Mouse (Mus musculus): ENCODE measurements around the gene Ppfia1.

Ppfia1 gene

DNA sequence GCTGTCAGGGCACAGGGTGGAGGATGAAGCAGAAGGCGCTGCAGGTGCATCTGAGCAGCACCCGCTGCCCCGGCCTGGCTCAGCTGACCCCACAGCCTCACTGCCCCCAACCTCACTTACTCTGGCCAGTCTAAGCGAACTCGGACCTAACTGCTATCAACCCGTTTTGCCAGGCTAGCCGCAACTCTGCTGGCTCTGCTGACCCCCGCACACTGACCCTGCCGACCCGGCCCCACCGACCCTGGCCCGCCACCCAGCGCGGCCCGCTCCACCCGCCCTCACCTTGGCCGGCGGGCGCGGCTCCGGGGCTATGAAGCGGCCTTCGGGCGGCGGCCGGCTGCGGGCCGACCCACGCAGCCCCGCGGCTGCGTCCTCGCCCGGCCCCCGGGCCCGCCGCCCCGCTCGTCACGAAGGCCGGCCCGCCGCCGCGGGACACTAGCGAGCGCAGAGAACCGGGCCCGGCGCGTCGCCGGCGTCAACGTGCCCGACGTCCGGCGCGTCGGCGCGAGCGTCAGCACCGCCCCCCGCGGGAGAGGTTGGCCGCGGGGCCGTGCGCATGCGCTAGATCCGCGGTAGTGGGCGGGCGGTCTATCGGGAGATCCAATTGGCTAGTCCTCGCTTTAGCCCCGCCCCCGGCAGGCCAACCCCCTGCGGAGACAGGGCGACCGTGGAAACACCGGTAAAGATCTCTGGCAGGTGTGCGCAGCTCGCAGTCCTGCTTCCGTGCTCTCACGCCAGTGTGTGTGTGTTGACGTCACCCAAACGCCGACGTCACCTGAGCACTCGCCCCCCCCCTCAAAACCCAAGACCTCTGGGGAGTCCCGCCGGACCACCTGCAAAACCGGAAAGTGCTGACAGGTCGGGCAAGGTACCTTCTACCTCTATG lies at the start of gene Ppfia1:
Gene Ppfia1, minus strand, starts transcription at position 493 of the 886 bp plus-strand sequence.
- DNase-seq, result peak; percentile 98

DNA sequence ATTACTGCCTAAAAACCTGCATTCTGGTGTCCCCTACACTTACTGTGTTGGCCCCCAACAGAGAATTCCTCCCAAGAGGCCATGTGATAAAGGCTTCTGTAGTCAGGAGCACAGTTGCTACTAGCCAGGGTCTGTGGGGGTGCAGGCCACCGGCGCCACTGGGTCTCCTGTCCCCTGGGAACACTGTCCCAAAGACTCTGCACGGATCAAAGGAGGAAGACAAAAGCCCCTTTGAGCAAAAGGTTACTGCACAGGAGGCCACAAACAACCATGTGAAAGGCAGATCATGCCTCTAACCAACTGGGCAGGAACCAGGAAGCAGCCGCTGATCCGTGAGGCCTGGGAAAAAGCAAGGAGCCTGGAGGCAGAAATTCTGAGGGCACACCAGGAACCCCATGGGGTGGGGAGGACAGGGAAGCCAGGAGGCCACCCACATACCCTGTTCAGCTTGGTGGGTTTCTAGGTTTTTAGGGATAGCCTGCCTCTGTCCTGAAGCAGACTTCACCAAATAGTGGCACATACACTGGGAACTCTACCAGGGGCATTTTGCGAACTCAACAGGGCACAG lies 46.9 kb upstream of the Ppfia1 start:
- DNase-seq, result no peak

DNA sequence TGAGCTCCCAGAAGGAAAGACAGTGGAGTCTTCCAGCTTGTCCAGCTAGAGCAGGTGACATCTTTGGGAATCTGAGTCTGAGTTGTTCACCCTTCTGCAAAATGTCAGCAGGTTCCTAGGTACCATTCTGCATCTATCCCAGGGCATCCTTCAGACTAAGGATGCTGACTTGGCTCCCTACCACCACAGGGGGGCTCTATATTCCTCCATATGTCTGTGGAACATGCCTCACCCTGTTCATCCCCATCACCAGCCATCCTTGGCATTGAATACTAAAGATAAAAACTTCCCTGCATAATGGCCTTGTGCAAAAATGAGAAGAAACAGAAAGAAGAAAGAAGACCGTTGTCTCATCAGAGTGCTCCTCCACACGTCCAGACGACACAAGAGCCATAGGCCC lies 36.0 kb upstream of the Ppfia1 start:
- no peak for DNase-seq

DNA sequence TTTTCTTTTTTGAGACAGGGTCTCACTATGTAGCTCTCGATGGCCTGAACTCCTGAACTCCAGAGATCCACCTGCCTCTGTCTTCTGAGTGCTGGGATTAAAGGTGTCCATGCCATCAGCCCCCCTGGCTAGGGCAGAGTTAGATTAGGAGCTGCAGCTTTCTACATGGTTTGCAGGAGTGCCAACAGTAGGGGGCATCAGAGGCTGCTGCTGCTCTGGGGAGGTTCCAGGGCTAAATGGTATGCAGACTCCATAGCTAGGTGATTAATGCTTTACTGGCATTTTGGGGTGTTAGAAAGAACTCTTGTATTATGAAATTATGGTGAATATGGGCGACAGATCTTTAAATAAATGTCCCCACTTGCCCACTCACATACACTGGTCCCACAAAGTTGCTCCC lies 33.8 kb upstream of the Ppfia1 start:
- peak; percentile 43 for DNase-seq

DNA sequence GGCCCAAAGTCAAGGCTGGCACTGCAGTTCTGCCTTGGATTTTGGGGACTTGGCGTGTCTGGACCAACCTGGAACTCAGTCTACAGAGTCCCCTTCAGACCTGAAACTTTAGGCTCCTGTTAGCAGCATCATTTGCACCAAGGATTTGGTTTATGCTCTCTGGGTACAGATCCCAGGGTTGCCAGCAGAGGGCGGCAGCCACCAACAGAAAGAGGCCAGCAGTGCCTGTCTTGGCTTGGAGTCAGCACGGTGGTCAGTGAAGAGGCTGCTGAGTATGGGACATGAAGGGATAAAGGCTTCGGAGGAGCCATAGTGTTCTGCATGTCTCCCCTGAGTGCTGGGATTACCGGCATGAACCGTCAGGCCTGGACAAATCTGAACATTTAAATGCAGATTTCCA lies 32.1 kb upstream of the Ppfia1 start:
- peak; percentile 75 for DNase-seq

- peak; percentile 54 for DNase-seq
These were observed 30.1 kb upstream of the Ppfia1 start for GRCm38 (mm10) chr7:144583619-144584018.

DNA sequence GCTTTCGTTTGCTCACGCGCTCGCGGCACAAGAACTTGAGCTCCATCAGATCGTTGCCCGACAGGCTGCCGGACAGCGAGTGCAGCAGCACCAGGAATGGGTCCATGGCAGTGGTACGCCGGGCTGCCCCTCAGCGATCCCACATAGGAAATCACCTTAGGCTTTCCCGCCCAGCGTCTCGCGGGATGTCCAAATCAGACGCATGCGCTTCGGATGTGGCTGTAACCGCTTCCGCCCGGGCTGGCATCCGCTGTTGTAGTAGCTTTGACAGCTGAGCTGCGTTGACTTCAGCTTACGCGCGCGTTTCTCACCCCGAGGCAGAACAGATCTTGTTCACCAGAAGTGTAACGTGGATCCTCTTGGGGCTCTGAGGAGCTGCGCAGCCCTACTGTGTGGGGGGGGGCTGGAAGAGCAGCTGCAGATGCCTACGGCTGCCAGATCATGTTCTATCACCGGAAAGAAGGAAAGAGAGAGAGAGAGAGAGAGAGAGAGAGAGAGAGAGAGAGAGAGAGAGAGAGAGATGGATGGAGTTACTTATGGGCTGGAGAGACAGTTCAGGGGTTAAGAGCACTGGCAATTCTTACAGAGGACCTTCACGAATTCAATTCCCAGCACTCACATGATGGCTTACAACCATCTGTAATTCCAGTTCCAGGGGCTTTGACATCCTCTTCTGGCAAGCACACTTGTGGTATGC lies 28.9 kb upstream of the Ppfia1 start, which contains the start of gene Fadd:
Gene Fadd, minus strand, starts transcription at position 180 of the 697 bp plus-strand sequence.
- peak; percentile 96 for DNase-seq

DNA sequence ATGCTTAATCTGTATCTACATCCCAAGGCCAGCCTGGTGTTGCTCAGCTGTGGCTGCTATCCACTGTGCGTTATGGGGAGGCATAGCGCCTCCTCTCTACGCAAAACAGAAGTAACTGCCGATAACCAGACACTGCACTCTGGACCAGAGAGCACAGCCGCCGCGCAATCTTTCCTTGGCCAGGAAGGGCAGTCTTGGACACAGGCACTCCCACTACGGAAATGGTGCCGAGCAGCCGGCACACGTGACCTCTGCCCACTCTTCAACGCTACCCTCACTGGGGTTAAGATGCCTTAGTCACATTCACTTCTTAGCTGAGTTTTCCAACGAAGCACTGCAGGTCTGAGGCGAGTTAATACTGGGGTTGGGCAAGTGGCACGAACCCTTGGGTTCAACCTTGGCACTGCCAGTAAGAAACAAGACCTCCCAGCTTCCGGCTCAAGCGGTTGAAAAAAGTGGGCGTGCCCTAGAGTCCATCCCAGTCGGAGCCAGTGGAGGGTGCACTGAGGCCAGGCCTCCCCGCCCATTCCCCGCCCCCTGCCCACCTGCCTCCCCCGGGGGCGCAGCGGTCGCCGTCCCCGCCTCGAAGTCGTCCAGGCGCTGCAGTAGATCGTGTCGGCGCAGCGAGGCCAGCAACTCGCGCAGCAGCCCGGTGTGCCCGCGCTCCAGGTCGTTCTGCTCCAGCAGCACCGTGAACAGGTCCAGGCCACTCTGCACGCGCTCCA lies 28.2 kb upstream of the Ppfia1 start:
- peak; percentile 89 for DNase-seq

DNA sequence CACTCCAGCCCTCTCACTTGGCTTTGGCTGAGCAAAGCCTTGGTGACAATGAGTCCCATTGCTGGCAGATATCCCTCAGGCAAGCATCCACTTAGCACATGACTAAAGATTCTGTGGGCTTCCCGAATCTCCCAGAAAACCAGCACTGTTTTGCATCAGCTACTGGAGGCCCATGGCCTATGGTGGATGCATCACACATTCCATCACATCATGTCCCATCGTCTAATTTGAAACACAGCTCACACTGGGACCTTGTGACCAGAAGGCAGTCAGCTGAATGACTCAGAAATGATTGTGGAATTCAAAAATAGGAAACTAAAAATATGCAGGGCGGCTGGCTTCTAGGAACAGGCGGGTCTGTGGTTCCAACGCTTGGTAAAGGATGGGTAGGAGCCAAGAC lies 24.3 kb upstream of the Ppfia1 start:
- no peak for DNase-seq

DNA sequence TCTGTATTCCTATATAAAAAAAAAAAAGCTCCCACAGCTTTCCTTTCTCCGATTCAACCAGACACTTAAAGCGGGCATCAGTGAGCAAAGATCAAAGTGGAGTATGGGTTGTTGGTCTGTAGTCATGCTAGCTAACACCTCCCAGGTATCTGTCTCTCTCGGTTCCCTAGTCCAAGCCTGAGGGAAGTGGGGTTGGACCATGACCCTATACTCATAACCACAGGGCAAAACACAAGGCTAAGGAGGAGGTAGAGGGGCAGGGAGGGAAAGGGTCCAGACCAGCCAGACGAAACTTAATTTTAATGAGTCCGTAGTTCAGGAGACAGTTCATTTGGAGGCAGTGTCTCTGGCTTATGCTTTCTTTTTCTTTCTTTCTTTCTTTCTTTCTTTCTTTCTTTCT lies 18.7 kb upstream of the Ppfia1 start:
- DNase-seq, result peak; percentile 40

DNA sequence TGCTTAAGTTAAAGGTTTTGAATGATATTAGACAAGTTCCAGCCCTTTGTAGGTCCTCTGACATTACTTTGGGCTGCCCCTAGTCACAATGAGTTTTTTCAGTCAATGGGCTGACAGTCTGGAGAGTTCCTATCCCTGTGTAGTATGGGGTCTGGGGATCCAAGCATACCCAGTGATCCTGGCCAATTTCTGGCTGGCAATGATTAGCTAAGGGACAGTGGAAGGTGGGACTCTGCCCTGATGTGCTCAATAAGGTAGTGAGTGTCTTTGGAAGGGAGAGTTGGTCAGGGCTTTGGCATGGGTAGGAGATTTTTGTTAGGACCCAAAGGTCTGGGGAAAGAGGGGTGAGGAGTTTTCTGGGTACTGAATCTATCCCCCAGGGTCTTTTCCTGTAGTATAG lies 18.1 kb upstream of the Ppfia1 start:
- peak; percentile 68 for DNase-seq

- DNase-seq, result peak; percentile 43
These were observed 15.9 kb upstream of the Ppfia1 start for GRCm38 (mm10) chr7:144569428-144569827.

DNA sequence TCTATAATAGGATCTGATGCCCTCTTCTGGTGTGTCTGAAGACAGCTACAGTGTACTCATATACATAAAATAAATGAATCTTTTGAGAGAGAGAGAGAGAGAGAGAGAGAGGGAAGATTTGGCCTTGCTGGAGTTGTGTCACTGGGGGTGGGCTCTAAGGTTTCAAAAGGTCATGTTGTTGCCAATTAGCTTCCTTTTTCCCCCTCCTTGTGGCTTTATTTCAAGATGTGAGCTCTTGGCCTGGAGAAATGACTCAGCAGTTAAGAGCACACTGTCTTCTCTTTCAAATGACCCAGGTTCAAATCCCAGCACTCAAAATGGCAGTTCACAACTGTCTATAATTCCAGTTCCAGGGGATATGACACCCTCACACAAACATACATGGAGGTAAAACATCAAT lies 14.6 kb upstream of the Ppfia1 start:
- DNase-seq, result no peak

DNA sequence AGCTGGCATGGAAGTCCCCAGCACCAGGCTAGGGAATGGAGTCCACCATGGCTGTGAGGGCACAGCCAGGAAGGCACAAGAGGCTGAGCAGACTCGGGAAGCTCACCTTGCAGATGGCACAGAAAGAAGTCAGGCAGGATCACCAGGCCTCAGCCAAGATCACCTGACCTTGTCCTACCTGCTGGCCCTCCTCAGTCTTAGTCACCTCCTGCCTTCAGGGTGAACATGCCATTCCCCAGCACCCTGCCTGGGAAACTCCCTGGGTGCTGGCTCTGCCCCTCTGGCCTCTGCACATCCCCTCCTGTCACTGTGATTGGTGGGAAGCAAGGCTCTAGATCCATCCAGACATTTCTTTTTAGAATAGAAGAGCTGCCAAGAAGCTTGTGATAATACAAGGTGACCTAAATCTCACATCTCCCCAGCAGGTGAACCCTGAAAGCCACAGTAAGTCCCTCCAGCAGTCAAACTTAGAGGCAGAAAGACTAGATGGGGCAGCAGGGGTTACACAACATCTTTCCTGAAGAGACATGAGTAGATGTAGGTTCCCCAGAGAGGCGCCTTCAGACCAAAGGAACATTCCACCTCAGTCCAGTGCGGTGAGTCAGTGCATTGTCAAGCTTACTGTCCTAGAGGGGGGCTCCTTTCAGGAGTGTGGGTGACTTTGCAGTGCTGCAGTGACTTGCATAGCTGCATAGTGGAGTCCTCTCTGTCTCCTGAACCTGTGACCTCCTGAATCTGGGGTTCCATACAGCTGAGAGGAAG lies 13.6 kb upstream of the Ppfia1 start:
- no peak for DNase-seq

DNA sequence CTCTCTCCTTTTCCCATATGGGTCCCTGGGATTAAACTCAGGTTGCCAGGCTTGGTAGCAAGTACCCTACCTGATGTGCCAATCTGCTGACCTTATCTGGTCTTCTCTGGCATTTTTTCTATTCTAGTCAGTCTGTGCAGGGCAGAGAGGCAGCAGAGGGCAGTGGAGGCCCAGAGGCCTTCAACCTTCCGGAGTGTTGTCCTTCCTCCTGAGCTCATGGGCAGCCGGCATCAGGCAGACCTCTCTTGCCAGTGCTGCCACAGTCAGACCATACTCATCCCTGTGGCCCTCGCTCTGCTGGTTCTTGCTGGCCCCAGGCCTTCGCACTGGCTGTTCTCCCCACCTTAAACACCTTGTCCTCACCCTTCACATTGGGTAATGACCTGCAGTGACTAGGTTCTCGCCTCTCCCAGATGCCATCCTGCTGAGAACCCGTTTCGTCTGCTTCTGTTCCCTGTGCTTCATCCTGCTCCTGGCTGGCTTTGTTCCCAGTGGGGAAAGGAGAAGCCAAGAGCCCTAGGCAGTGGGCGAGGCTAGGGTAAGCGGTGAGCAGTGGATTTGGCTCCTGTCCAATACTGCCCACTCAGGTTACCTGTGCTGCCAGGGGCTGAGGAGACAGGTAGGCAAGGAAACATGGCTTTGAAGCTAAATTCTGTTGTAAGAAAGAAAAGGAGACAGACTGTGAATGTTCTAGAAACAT lies 10.1 kb upstream of the Ppfia1 start:
- peak; percentile 50 for DNase-seq

GRCm38 (mm10) chr7:144562016-144562415 lies 8.5 kb upstream of the Ppfia1 start:
- DNase-seq, result peak; percentile 20

DNA sequence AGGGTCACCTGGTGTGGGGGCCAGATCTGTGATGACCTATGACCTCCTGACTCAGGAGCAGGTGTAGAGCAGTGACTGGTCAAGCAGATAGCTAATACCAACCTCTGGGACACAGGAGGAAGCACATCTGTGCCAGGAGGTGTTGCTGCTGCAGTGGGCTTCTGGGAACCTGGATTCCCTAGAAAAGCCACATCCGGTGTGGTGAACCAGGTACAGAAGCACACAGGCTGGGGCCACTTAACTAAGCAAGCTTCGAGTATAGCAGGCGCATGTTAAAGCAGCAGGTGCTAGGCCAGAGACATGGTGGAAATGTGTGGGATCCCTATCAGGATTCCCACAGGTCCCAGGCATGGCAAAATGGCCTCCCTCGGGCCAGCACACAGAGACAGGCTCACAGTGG lies 7.1 kb upstream of the Ppfia1 start:
- no peak for DNase-seq

DNA sequence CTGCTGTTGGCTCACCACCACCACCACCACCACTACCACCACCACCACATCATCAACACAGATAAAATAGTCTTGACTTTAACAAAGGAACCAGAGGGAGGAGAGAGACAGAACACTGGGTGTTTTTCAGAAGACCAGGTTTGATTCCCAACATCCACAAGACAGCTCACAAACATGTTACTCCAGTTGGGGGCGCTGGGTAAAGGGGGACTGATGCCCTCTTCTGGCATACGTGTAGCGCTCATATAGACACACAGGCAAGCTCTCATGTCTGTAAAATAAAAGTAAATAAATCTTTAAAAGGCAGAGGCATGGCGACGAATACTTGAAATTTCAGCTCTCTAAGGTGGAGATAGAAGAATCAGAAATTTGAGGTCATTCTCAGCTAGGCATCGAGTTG lies 5.0 kb upstream of the Ppfia1 start:
- DNase-seq, result no peak

GRCm38 (mm10) chr7:144554123-144554472 lies 569 bp upstream of the Ppfia1 start:
- DNase-seq, result no peak

- no peak for DNase-seq
These were observed 1.3 kb downstream of the Ppfia1 start for GRCm38 (mm10) chr7:144552274-144552673.

GRCm38 (mm10) chr7:144550811-144551210 lies 2.7 kb downstream of the Ppfia1 start:
- no peak for DNase-seq
